Mouse (Mus musculus) E14TG2a.4 (cell line): Measurements from ENCODE around the gene Zfp982.

Experiments used
- CTCF ChIP-seq: conservative IDR thresholded peaks from 2 replicates; pipeline ENCODE4 v1.5.1; 2014; ENCODE audit warnings: low read length
- POU5F1 ChIP-seq: IDR thresholded peaks from 2 replicates; pipeline ENCODE4 v1.6.1; 2014; ENCODE audit warnings: low read length, borderline replicate concordance

DNA sequence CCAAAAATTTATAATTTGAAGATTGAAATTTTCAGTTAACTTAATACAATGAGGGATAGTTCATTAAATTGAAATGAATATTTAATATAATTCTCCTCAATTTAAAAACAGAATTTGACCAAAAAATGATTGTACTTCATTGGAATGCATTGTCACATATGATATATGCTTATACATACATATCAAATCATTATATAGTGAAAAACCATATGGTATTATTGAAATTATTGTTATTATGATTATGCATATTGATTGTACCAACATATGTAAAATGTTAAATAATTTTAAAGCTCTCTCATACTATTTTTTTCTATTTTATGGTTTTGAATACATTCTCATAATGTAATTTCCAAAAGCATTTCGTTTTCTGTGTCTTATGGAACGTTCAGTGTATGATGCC is 17.0 kb downstream of the Zfp982 start:
- no peak for TF ChIP-seq CTCF
- TF ChIP-seq POU5F1 = no peak
